Mouse (Mus musculus) brown adipose tissue, adult 24 weeks (tissue): ENCODE measurements around the gene Lmx1a. TPM values are rescaled to one million over a fixed set of nuclear protein-coding genes. Genes with fewer than 3 reads are reported as not detected.

Experiments used
- H3K27ac ChIP-seq: fragments of 200-500 bp; replicated peaks from 2 replicates; pipeline ENCODE4 v1.5.1; 2012; ENCODE audit warnings: low read depth, mild to moderate bottlenecking, low read length
- H3K4me1 ChIP-seq: fragments of 200-500 bp; 2 replicates; pipeline ENCODE4 v1.6.1; 2012; ENCODE audit warnings: low read length, mixed read lengths; ENCODE audit not compliant: control insufficient read depth, insufficient read depth, insufficient read length
- H3K4me3 ChIP-seq: fragments of 200-500 bp; 2 replicates; pipeline ENCODE4 v1.5.1; 2012; ENCODE audit warnings: low read depth, mild to moderate bottlenecking, low read length, moderate library complexity; ENCODE audit not compliant: insufficient read depth
- polyA plus RNA-seq: library from polyadenylated mRNA; stranded (reverse); fragments of >200 nt; gene quantifications from 2 replicates; pipeline ENCODE4 v1.2.4, GENCODE M21; 2012; ENCODE audit not compliant: missing spikeins, insufficient read depth, insufficient read length

The Lmx1a gene
- polyA plus RNA-seq: not detected in 2 replicates

DNA sequence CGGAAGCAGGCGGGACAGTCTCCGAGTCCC is at the start of gene Lmx1a:
Gene Lmx1a (plus strand): TSS at position 6 of the 30 bp plus-strand sequence.
- no peak within 1 kb of the TSS for H3K27ac ChIP-seq

DNA sequence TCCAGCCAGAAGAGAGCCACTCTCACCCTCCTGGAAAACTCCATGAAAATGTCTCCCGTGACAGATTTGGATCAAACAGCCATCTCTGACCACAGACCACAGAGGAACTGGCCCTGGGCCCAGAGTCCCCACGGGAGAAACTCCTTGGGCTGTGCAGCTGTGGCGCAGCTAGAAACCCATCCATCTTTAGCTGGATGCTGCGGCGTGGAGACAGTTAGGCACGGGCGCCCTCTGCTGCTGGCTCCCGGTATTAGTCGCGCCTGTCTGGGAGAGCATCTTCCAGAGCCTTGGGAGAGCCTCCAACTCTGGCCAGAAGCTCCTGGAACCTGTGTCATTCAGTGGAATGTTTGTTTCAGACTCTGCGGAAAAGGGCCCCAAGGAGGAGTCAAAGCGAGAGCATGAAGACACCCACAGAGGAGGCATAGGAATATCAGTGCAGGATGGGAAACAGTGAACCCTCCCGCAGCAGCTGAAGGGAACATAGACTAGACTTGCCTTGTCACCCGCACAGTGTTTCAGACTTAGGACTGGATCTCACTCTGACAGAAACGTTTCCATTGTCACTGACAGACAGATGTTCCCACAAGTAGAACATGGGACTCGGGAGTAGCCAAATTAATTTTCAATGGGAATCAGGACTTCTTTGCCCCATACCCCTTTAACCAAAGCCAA is 44.0 kb upstream of the Lmx1a start:
- H3K4me1 ChIP-seq: peaks cover 2% of the 10 kb centered on the region; the same call in 1 of the 2 replicates
- H3K4me3 ChIP-seq: no peak overlapping the region
- H3K27ac ChIP-seq: no peak overlapping the region

More for the DNA sequence above, at the start of gene Lmx1a:
- Histone ChIP-seq H3K4me1 (no peaks in the 10 kb centered on the region), H3K4me3 (peak within 1 kb of the TSS; percentile 57)

DNA sequence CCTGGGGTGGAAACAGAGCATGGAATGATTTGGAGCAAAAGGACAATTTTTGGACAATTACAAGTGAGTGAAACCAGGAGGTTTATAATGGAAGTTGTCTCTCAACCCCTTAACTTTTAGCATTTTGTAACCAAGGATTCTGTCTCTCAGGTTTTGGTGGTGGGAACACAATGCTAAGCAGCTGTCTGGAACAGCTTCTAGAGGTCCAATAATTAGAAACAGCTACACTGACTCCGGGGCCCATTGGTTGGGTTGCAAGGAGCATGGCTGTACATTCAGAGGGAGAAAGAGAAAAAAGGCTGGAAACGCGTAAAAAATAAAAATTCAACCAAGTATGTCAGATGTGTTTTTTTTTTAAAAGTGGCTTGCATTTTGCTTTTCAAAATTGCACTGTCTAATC is 40.4 kb upstream of the Lmx1a start:
- Histone ChIP-seq H3K4me1 (peaks cover 2% of the 10 kb centered on the region; the same call in 1 of the 2 replicates), H3K4me3 (no peak overlapping the region), H3K27ac (no peak overlapping the region)

DNA sequence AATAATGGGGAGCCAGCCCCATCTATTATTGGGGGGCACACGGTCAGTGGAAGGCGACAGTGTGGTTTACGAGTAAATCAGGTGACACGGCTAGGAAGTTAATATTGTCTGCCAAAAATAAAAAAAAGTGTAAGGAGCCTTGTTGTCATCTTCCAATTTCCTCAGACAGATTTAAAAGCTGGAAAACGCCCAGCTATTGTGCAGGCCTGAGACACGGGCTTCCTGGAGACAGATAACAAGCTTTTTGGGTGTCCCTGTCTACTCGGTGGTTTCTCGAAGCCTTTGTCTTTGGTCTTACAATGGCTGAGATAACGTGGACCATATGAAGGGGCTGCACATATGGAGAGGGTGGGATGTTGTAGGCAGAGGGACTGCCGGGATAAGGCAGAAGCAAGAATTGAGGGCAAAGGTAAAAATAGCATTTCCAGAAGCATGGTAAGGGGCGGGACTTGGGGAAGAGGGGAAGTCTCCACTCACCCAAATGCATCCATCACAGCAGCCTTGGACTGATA is 39.9 kb upstream of the Lmx1a start:
- Histone ChIP-seq H3K4me3 (no peak overlapping the region), H3K4me1 (peaks cover 2% of the 10 kb centered on the region; the same call in 1 of the 2 replicates), H3K27ac (no peak overlapping the region)

DNA sequence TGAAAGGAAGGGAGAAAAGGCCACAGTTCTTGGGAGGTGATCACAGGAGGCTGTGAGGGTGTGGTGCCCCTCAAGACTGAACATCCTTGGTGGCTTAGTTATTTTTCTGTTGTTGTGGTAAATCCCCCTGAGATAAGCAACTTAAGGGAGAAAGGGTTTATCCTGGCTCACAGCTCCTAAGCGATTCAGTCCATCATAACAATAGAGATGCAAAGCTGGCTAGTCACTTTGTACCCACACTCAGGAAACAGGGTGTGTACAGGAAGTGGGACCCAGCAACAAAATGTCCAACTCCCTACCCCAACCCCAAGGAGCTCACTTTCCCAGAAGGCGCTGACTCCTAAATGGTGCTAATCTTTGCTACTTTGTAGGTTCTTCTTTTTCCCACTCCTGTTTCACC is 36.7 kb upstream of the Lmx1a start:
- Histone ChIP-seq H3K4me1 (peaks cover 2% of the 10 kb centered on the region; the same call in 1 of the 2 replicates), H3K27ac (no peak overlapping the region), H3K4me3 (no peak overlapping the region)

DNA sequence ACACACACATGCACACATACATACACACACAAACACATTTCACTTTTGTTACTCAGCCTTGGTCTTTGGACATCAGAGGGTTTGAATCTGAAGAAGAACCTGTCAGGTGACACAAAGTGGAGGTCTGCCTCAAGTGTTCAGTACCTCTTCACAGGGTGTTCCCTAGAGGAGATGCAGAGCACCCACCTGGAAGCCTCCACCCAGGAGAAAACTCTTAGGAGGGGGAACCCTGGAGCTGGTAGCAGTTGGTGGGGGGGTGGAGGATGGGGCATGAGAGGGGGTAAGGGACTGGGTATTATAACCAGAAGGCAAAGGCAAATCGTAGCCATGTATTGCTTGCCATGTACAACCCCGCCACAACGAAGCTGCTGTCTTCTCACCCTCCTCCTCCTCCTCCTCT is 30.0 kb upstream of the Lmx1a start:
- no peak overlapping the region for H3K4me3 ChIP-seq
- H3K4me1 ChIP-seq: no peaks in the 10 kb centered on the region
- no peak overlapping the region for H3K27ac ChIP-seq

DNA sequence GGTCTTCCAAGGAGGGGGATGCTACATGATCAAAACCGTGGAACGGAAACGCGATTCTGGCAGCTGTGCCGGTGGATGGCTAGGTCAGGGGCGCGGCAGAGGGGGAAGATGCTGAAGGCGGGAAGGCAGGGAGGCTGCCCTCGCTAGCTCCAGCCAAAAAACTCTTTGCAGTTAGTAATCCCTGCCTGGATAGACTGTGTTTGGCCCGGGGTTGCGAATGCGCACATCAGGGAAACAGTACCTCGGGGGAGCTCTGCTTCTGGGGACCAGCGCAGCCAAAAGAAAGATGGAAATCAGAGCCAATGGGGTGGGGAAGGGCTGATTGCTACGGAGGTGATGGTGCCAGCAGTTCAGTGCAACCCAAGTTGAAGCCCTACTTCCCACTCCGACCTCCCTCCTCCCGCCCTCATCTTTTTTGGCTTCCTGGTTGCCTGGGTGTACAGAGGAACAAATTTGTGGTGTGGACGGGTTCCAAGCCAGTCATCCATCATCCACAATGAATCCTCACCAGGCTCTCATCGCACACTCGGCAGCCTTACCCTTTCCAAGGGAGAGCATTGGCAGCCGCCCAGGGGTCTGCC is 28.4 kb upstream of the Lmx1a start:
- H3K27ac ChIP-seq: no peak overlapping the region
- no peaks in the 10 kb centered on the region for H3K4me1 ChIP-seq
- H3K4me3 ChIP-seq: no peak overlapping the region

DNA sequence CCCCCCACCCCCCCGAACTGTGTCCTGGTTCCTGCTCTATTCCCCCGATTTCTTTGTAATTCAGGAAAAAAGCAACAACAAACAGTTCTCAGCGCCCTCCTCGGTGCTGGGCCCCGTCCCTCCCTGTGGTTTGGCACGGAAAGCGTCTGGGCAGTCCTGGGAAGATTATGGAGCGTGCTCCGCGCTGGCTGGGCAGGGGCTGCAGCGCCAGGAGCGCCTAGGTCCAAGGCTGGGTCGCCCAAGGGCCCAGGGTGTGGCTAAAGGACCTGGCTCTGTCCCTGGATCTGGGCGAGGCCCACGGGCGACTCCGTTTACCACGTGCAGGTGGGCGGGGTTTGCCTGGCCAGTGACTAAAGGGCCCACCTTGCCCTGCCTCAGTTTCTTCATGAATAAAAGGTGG is 27.9 kb upstream of the Lmx1a start:
- Histone ChIP-seq H3K27ac (no peak overlapping the region), H3K4me3 (no peak overlapping the region), H3K4me1 (no peaks in the 10 kb centered on the region)

DNA sequence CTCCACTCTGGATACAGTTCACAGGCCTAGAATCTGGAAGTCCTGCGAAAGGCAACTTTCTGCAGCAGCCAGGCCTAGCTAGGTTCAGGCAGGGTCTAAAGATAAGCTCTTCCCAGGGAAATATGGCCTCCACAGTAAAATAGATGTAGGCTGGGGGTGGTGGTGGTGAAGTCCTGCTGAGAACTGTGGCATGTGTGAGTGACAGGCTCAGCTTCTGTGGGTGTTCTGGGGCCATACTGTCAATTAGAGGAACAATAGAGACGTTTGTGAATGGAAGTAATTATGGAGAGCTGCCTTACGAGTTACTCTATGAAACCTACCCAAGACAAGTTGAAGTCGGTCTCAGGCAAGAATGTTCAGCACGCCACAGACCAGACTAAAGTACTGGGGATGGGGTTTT is 25.9 kb upstream of the Lmx1a start:
- H3K4me3 ChIP-seq: no peak overlapping the region

DNA sequence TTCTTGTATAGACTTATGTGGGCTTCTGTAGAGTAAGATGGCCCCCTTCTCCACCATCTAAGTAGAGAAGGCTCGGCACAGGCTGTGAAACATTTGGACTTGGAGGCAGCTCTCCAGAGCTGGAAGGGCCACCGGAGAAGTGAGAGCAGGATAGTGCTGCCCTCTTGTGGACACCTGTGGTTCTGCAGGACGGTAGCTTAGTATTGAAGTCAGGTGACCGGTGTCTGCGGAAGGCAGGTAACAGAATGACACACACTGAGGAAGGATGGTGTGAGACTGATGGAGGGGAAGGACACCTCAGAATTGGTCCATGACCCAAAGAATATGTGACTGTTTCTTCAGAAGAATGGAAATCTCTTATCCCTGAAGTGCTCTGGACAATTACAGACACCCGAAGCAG is 19.2 kb upstream of the Lmx1a start:
- no peaks in the 10 kb centered on the region for H3K4me1 ChIP-seq

More for the DNA sequence above, 25.9 kb upstream of the Lmx1a start:
- no peaks in the 10 kb centered on the region for H3K4me1 ChIP-seq
- H3K27ac ChIP-seq: no peak overlapping the region

DNA sequence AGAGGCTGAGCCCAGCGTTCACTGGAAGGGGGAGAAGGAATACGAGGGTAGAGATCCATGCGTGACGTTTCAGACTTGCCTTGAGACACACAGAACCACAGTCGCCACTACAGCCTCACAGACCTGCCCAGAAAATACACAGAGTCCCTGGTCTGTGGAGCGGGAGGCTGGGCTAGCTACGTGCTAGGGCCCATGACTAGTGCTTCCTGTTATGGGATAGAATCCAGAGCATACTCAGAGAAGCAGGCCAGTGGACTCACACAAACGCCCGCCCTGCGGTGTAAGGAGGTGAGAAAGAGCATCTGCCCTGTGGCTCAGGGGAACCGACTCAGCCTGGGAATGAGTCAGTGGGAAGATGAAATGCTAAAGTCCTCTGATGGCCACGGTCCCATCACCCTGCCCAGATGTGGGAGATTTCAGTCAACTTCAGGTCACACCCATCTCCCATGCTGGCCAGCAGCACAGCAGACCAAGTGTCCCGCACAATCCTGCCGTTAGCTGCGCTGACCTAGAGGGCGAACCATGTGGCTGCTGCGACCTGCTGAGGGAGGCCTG is 16.5 kb upstream of the Lmx1a start:
- Histone ChIP-seq H3K4me3 (no peak overlapping the region), H3K4me1 (no peaks in the 10 kb centered on the region), H3K27ac (no peak overlapping the region)

More for the DNA sequence above, 19.2 kb upstream of the Lmx1a start:
- no peak overlapping the region for H3K4me3 ChIP-seq
- H3K27ac ChIP-seq: no peak overlapping the region

DNA sequence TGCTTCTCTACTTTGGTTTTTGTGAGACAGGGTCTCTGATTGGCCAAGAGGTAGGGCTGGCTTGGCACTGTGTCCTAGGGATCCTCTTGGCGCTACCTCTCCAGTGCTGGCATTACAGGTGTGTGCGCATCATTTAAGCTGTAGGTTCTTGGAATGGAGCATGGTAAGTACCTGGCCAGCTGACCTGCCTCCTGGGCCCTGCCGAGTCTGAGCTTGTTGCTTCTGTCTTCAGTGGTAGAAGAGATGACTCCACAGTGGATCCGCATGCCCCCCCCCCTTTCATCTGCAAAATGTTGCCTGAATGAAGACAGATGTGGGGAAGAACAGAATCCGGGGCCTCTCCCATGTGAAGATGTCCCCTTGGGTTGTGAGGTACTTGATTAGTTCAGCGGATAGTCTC is 10.0 kb upstream of the Lmx1a start:
- H3K4me3 ChIP-seq: no peak overlapping the region
- no peaks in the 10 kb centered on the region for H3K4me1 ChIP-seq
- H3K27ac ChIP-seq: no peak overlapping the region

DNA sequence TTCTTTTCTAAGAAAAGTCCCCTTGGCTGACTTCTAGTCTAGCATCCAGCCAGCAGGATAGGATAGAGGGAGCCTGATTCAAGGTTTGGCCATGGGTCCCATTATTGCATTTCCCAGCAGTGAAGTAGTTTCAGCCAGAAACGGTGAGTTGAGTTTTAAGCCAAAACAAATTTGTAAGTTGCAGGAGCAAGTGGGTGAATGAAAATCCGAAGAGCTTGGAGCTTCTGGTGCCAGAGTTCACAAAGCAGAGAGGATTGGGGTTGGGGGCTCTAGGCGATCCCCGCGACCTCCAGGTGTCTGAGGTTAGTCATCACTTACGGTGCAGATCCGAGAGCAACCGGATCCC is 1.1 kb upstream of the Lmx1a start:
- H3K27ac ChIP-seq: no peak overlapping the region
- H3K4me3 ChIP-seq: peak overlapping the region; percentile 57; the same call in 1 of the 2 replicates
- H3K4me1 ChIP-seq: no peaks in the 10 kb centered on the region

DNA sequence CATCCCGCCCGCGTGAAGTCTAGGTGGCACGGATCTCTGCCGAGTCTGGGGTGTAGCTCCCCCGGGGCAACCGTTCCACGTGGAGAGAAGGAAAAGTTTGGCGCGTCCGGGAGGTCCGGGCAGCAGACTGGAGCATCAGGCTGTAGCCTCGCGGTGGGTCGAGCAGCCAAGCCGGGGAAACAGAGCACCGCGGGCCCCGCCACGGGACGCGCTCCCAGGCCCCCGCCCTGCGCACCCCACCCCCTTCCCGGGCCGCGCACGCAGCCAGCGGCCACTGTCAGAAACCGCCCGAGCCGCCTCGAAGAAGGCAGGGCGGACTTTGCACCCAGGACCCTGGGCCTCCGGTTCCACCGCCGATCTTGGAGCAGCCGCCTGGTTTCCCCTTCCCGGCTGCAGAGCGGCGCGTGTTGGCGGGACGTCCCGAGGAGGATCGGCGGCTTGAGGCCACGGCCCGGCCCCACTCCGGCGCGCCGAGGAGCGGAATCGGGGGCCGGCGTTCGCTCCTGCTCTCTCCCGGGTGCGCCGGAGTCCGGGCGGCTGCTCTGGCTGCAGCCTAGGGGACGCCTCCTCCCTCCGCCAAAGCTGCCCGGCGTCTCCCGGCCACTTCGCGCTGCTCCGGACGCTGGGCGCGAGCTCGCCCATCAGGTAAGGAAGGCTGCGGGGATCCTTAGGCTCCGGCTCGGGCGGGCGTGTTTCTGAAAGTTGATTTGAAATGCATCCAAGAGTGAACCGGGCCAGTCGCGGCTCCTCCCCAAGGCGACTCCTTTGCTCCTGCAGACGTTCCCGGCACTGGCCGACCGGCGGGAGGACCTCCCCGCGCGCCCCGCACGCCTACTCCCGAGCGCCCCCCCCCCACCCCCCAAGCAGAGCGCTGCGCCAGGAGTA is 448 bp upstream of the Lmx1a start:
- Histone ChIP-seq H3K27ac (no peak overlapping the region), H3K4me3 (peak overlapping the region; percentile 57), H3K4me1 (no peaks in the 10 kb centered on the region)

DNA sequence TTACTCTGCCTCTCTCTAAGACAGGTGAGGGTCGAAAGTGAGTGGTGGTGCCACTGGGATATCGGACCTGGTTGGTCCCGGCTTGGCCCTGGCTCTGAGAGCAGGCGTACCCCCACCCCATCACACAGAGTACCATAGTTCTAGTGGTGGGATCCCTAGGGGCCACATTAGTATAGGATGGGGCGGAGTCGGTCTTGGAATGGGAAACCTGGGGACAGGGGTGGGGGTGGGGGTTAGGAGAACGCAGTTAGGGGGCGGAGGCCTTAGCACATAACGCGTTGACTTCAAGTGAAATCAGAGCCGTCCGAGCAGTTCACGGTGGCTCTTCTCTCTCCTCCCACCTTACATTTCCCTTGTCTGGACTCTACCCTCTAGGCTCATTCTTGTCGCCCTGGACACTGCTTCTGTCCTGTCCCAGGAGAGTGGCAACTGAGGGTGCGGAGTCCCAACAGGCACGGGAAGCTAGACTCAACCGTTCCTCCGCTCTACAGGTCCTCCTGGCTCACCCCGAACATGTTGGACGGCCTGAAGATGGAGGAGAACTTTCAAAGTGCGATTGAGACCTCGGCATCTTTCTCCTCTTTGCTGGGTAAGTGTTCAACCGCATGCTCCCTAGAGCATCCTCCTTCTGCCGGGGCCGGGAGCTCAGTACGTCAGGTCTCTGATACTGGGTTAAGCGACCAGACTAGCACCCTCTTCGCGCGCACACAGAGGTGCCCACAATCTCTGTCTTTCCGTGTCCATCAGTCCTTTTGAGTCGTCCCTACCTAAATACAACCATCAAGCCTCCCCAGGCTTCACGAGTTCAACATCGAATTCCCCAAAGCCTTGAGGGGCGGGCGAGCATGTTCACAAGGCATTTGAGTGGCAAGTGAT is 463 bp downstream of the Lmx1a start:
- Histone ChIP-seq H3K4me3 (peak overlapping the region; percentile 32; the same call in 1 of the 2 replicates), H3K4me1 (no peaks in the 10 kb centered on the region), H3K27ac (no peak overlapping the region)
